Mouse (Mus musculus) midbrain, embryonic 14.5 days (tissue): ENCODE data around the gene Lrpprc. TPM values are rescaled to one million over a fixed set of nuclear protein-coding genes. Genes with fewer than 3 reads are reported as not detected.
A peak's percentile ranks its signal among the peaks of the same experiment; 100 is the strongest.

ENCODE experiments used
- ATAC-seq: fragments of 200-750 bp; cut with Nextera tagmentation; 2 replicates; pipeline ENCODE4 v1.8.0; 2017; ENCODE audit warnings: moderate number of reproducible peaks, moderate library complexity; ENCODE audit not compliant: low FRiP score, low TSS enrichment
- DNase-seq: peaks from one replicate; pipeline ENCODE4 v3.0.0-alpha.2; 2015
- H3K27ac ChIP-seq: fragments of 300-500 bp; sonication (generic); replicated peaks from 2 replicates; pipeline ENCODE4 v1.5.1; 2014; ENCODE audit warnings: mild to moderate bottlenecking, low read depth, low read length, moderate library complexity
- H3K27me3 ChIP-seq: fragments of 300-500 bp; sonication (generic); 2 replicates; pipeline ENCODE4 v1.6.1; 2014; ENCODE audit warnings: low read length, control low read depth, mixed read lengths; ENCODE audit not compliant: control insufficient read depth, insufficient read depth
- H3K36me3 ChIP-seq: fragments of 300-500 bp; sonication (generic); 2 replicates; pipeline ENCODE4 v1.6.1; 2014; ENCODE audit warnings: low read length, control low read depth; ENCODE audit not compliant: control insufficient read depth, insufficient read depth
- H3K4me1 ChIP-seq: fragments of 300-500 bp; sonication (generic); 2 replicates; pipeline ENCODE4 v1.6.1; 2014; ENCODE audit warnings: mild to moderate bottlenecking, antibody characterized with exemption, low read length, control low read depth; ENCODE audit not compliant: control insufficient read depth, insufficient read depth
- H3K4me2 ChIP-seq: fragments of 300-500 bp; sonication (generic); 2 replicates; pipeline ENCODE4 v1.6.1; 2014; ENCODE audit warnings: mild to moderate bottlenecking, low read length, moderate library complexity
- H3K4me3 ChIP-seq: fragments of 300-500 bp; sonication (generic); replicated peaks from 2 replicates; pipeline ENCODE4 v1.5.1; 2014; ENCODE audit warnings: low read depth, low read length
- H3K9ac ChIP-seq: fragments of 300-500 bp; sonication (generic); replicated peaks from 2 replicates; pipeline ENCODE4 v1.6.1; 2014; ENCODE audit warnings: mild to moderate bottlenecking, low read length, moderate library complexity
- H3K9me3 ChIP-seq: fragments of 300-500 bp; sonication (generic); 2 replicates; pipeline ENCODE4 v1.6.1; 2016; ENCODE audit warnings: low read length, control low read depth, mixed read lengths; ENCODE audit not compliant: control insufficient read depth
- WGBS: fragments of 180-500 bp; shearing (Covaris S2); extraction: QIAGEN DNeasy Blood & Tissue Kit; methylation state at CpG from one replicate; pipeline ENCODE4 v1.1.7; 2014; 5-methylcytosine and 5-hydroxymethylcytosine counted together
- polyA plus RNA-seq: library from polyadenylated mRNA; unstranded; fragments of >200 nt; fragmentation: Nextera tagmentation; extraction: Ambion mirVana; gene quantifications from 2 replicates; pipeline ENCODE4 v1.2.1, GENCODE M21; 2014

Gene Lrpprc
- polyA plus RNA-seq, 1 experiment from 2014 or later, result 51.4 TPM

GRCm38 (mm10) chr17:84658951-84659350, 131.6 kb downstream of the Lrpprc start:
- Histone ChIP-seq H3K4me1 (peaks cover 10% of the 10 kb centered on the region), H3K9me3 (no peaks in the 10 kb centered on the region), H3K27me3 (no peaks in the 10 kb centered on the region), H3K4me2 (no peak overlapping the region), H3K36me3 (no peaks in the 10 kb centered on the region), H3K4me3 (no peak overlapping the region), H3K27ac (no peak overlapping the region), H3K9ac (no peak overlapping the region)
- 84% methylated on average over 8 of the region's 8 CpGs for WGBS
- no peak for ATAC-seq
- DNase-seq, result no peak

GRCm38 (mm10) chr17:84658195-84658594, 132.4 kb downstream of the Lrpprc start:
- WGBS, result 57% methylated on average over 5 of the region's 5 CpGs
- ATAC-seq, result no peak
- H3K9ac ChIP-seq, result no peak overlapping the region
- H3K4me1 ChIP-seq, result peaks cover 10% of the 10 kb centered on the region
- no peaks in the 10 kb centered on the region; the same call in 1 of the 2 replicates for H3K36me3 ChIP-seq
- DNase-seq, result no peak
- H3K4me2 ChIP-seq, result no peak overlapping the region
- H3K27ac ChIP-seq, result no peak overlapping the region
- H3K4me3 ChIP-seq, result no peak overlapping the region
- H3K9me3 ChIP-seq, result no peaks in the 10 kb centered on the region
- no peaks in the 10 kb centered on the region for H3K27me3 ChIP-seq

- no peak overlapping the region for H3K4me3 ChIP-seq
- H3K27ac ChIP-seq, result 0 out of 2 replicates have a peak overlapping the region, but pooled peaks have one; percentile 20
- no peaks in the 10 kb centered on the region; the same call in 1 of the 2 replicates for H3K36me3 ChIP-seq
- ATAC-seq (no peak; the same call in 1 of the 2 replicates), DNase-seq (no peak)
- peaks cover 10% of the 10 kb centered on the region for H3K4me1 ChIP-seq
- H3K9ac ChIP-seq, result no peak overlapping the region
- H3K9me3 ChIP-seq, result no peaks in the 10 kb centered on the region
- H3K27me3 ChIP-seq, result no peaks in the 10 kb centered on the region
- H3K4me2 ChIP-seq, result no peak overlapping the region
- WGBS, result 88% methylated on average over 7 of the region's 7 CpGs
Measured at GRCm38 (mm10) chr17:84657782-84658181, 132.8 kb downstream of the Lrpprc start.

- H3K27me3 ChIP-seq, result no peaks in the 10 kb centered on the region
- WGBS, result 85% methylated on average over 3 of the region's 3 CpGs
- ATAC-seq (peak; percentile 6; the same call in 1 of the 2 replicates), DNase-seq (no peak)
- peaks cover 10% of the 10 kb centered on the region for H3K4me1 ChIP-seq
- 0 out of 2 replicates have a peak overlapping the region, but pooled peaks have one; percentile 0 for H3K4me2 ChIP-seq
- no peaks in the 10 kb centered on the region; the same call in 1 of the 2 replicates for H3K36me3 ChIP-seq
- H3K9me3 ChIP-seq, result no peaks in the 10 kb centered on the region
- H3K27ac ChIP-seq, result 0 out of 2 replicates have a peak overlapping the region, but pooled peaks have one; percentile 20
- no peak overlapping the region for H3K9ac ChIP-seq
- no peak overlapping the region for H3K4me3 ChIP-seq
Measured at GRCm38 (mm10) chr17:84657422-84657732, 133.2 kb downstream of the Lrpprc start.

- 0 out of 2 replicates have a peak overlapping the region, but pooled peaks have one; percentile 0 for H3K4me2 ChIP-seq
- peak; percentile 77 for DNase-seq
- peak; percentile 50; the same call in 1 of the 2 replicates for ATAC-seq
Measured at GRCm38 (mm10) chr17:84656653-84657421, 133.8 kb downstream of the Lrpprc start.

GRCm38 (mm10) chr17:84656205-84656604, 134.4 kb downstream of the Lrpprc start:
- Histone ChIP-seq H3K9ac (no peak overlapping the region; the same call in 1 of the 2 replicates), H3K9me3 (no peaks in the 10 kb centered on the region), H3K4me3 (no peak overlapping the region), H3K27me3 (no peaks in the 10 kb centered on the region), H3K36me3 (no peaks in the 10 kb centered on the region; the same call in 1 of the 2 replicates), H3K27ac (peak overlapping the region; percentile 60), H3K4me1 (peaks cover 10% of the 10 kb centered on the region), H3K4me2 (no peak overlapping the region)
- 70% methylated on average over 5 of the region's 5 CpGs for WGBS
- DNase-seq (no peak), ATAC-seq (no peak)

More at GRCm38 (mm10) chr17:84656653-84657421, 133.8 kb downstream of the Lrpprc start:
- Histone ChIP-seq H3K27me3 (no peaks in the 10 kb centered on the region), H3K9ac (no peak overlapping the region), H3K4me3 (no peak overlapping the region), H3K9me3 (no peaks in the 10 kb centered on the region), H3K27ac (peak overlapping the region; percentile 60), H3K4me1 (peaks cover 10% of the 10 kb centered on the region), H3K36me3 (no peaks in the 10 kb centered on the region; the same call in 1 of the 2 replicates)
- WGBS, result 54% methylated on average over 19 of the region's 19 CpGs

Other genes with a start within 250 kb of the Lrpprc start
- gene Dync2li1, start 164.3 kb downstream of the Lrpprc start, polyA plus RNA-seq, result 31.9 and 36.2 TPM in 2 replicates
- gene Abcg8, start 114.5 kb downstream of the Lrpprc start, polyA plus RNA-seq, result 0.09 TPM in 2 replicates
- gene Abcg5, start 107.8 kb downstream of the Lrpprc start, polyA plus RNA-seq, result 0.28 and 1.2 TPM in 2 replicates
- gene Ppm1b, start 166.0 kb upstream of the Lrpprc start, polyA plus RNA-seq, result 70.7 and 97.5 TPM in 2 replicates
- gene Slc3a1, start 237.6 kb upstream of the Lrpprc start, polyA plus RNA-seq, result 0.37 and 0.42 TPM in 2 replicates